Mouse (Mus musculus): ENCODE results near the gene Dusp18. TPM values are rescaled to one million over a fixed set of nuclear protein-coding genes. Genes with fewer than 3 reads are reported as not detected.

The Dusp18 gene
- polyA plus RNA-seq, 2 experiments, result 0.16 to 0.20 TPM

- peak in 2 of 3 experiments; percentile 25 to 26 for DNase-seq (ENCODE audit: low read depth in 3 of 3, low spot score in 3 of 3)
- Histone ChIP-seq H3K27ac (no peak overlapping the region), H3K4me1 (replicated peaks; ENCODE audit: control insufficient read depth in 2 of 2, insufficient read depth in 2 of 2, low read length in 1 of 2) (no peaks in the 10 kb centered on the region), H3K36me3 (replicated peaks; ENCODE audit: control insufficient read depth, insufficient read depth, low read depth) (no peaks in the 10 kb centered on the region), H3K9ac (replicated peaks) (no peak overlapping the region), H3K9me3 (ENCODE audit: control insufficient read depth, low read length) (no peaks in the 10 kb centered on the region), H3K27me3 (ENCODE audit: control insufficient read depth, insufficient read depth, low read length) (no peaks in the 10 kb centered on the region), H3K4me2 (ENCODE audit: low read depth) (no peak overlapping the region), H3K4me3 (ENCODE audit: insufficient read depth in 1 of 2, low read depth in 2 of 2, low read length in 2 of 2) (no peak overlapping the region)
- ATAC-seq (ENCODE audit: insufficient read depth), result no peak
- TF ChIP-seq CTCF (IDR thresholded peaks at IDR 0.05; ENCODE audit: low read depth) (peak; percentile 86), EP300 (IDR thresholded peaks at IDR 0.05; ENCODE audit: low read depth) (no peak)
- WGBS (ENCODE audit: insufficient replicate concordance), result 29% methylated on average over 8 of the region's 8 CpGs
These were observed 26.3 kb downstream of the Dusp18 start for GRCm38 (mm10) chr11:3921281-3921850.

DNA sequence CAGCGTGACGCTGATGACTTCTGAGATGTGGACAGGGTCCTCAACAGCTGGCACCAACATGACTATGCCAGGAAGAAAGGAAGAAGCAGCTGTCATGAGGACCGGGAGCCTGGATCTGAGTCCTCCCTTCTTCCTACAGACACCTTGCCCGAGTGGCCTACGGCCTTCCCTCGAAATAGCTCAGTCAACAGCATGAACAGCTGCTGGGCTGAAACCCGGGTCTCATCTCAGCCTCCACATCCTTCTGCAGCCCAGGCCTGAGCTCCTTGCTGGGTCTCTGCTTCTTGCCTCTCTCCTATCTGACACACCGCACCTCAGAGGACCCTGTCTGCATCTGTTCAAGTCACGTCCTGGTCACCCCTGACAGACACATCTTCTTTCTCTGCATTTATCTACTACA lies 27.1 kb downstream of the Dusp18 start:
- no peak overlapping the region for H3K27ac ChIP-seq
- 77% methylated on average over 9 of the region's 9 CpGs for WGBS (ENCODE audit: insufficient replicate concordance)
- H3K36me3 ChIP-seq (replicated peaks; ENCODE audit: control insufficient read depth, insufficient read depth, low read depth), result no peaks in the 10 kb centered on the region
- no peak overlapping the region for H3K9ac ChIP-seq (replicated peaks)
- H3K4me2 ChIP-seq (ENCODE audit: low read depth), result no peak overlapping the region
- no peaks in the 10 kb centered on the region for H3K4me1 ChIP-seq (replicated peaks; ENCODE audit: control insufficient read depth in 2 of 2, insufficient read depth in 2 of 2, low read length in 1 of 2)
- no peaks in the 10 kb centered on the region for H3K27me3 ChIP-seq (ENCODE audit: control insufficient read depth, insufficient read depth, low read length)
- TF ChIP-seq EP300 (IDR thresholded peaks at IDR 0.05; ENCODE audit: low read depth), result no peak
- ATAC-seq (ENCODE audit: insufficient read depth) (no peak), DNase-seq (ENCODE audit: low read depth in 3 of 3, low spot score in 3 of 3) (no peak)
- H3K9me3 ChIP-seq (ENCODE audit: control insufficient read depth, low read length), result no peaks in the 10 kb centered on the region
- no peak overlapping the region for H3K4me3 ChIP-seq (ENCODE audit: insufficient read depth in 1 of 2, low read depth in 2 of 2, low read length in 2 of 2)

DNA sequence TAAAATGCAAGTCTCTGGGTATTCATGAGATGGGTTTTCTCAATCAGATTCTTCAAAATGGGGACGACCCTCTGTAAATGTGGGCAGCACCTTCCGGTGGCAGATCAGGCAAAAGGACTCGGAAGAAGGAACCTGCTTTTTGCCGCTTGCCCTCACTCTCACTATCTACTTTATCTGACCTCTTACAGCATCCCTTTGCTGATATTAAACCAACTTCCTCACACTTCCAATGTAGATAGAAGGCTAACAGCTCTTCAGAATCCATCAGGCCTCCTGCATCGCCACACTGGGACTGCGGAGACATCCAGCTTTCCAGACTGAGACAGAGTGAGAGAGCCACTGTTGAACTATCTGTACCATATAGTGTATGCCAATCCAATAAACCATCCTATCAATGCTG lies 27.7 kb downstream of the Dusp18 start:
- Histone ChIP-seq H3K36me3 (replicated peaks; ENCODE audit: control insufficient read depth, insufficient read depth, low read depth) (no peaks in the 10 kb centered on the region), H3K4me1 (replicated peaks; ENCODE audit: control insufficient read depth in 2 of 2, insufficient read depth in 2 of 2, low read length in 1 of 2) (no peaks in the 10 kb centered on the region), H3K4me2 (ENCODE audit: low read depth) (no peak overlapping the region), H3K9ac (replicated peaks) (no peak overlapping the region), H3K4me3 (ENCODE audit: insufficient read depth in 1 of 2, low read depth in 2 of 2, low read length in 2 of 2) (no peak overlapping the region), H3K27ac (no peak overlapping the region), H3K9me3 (ENCODE audit: control insufficient read depth, low read length) (no peaks in the 10 kb centered on the region), H3K27me3 (ENCODE audit: control insufficient read depth, insufficient read depth, low read length) (no peaks in the 10 kb centered on the region)
- DNase-seq (ENCODE audit: low read depth in 3 of 3, low spot score in 3 of 3), result no peak
- 77% methylated on average over 6 of the region's 6 CpGs for WGBS (ENCODE audit: insufficient replicate concordance)
- ATAC-seq (ENCODE audit: insufficient read depth), result no peak
- TF ChIP-seq EP300 (IDR thresholded peaks at IDR 0.05; ENCODE audit: low read depth) (no peak), CTCF (IDR thresholded peaks at IDR 0.05; ENCODE audit: low read depth) (no peak)

- 76% methylated on average over 10 of the region's 10 CpGs for WGBS (ENCODE audit: insufficient replicate concordance)
- TF ChIP-seq CTCF (IDR thresholded peaks at IDR 0.05; ENCODE audit: low read depth), result no peak
- no peak for TF ChIP-seq EP300 (IDR thresholded peaks at IDR 0.05; ENCODE audit: low read depth)
These were observed 30.9 kb downstream of the Dusp18 start for GRCm38 (mm10) chr11:3925916-3926315.

GRCm38 (mm10) chr11:3930019-3930418 lies 35.0 kb downstream of the Dusp18 start:
- WGBS (ENCODE audit: insufficient replicate concordance), result 17% methylated on average over 4 of the region's 4 CpGs
- Histone ChIP-seq H3K36me3 (replicated peaks; ENCODE audit: control insufficient read depth, insufficient read depth, low read depth) (no peaks in the 10 kb centered on the region), H3K9ac (replicated peaks) (no peak overlapping the region), H3K27ac (no peak overlapping the region), H3K27me3 (ENCODE audit: control insufficient read depth, insufficient read depth, low read length) (no peaks in the 10 kb centered on the region), H3K4me1 (replicated peaks; ENCODE audit: control insufficient read depth in 2 of 2, insufficient read depth in 2 of 2, low read length in 1 of 2) (no peaks in the 10 kb centered on the region), H3K4me3 (ENCODE audit: insufficient read depth in 1 of 2, low read depth in 2 of 2, low read length in 2 of 2) (no peak overlapping the region), H3K9me3 (ENCODE audit: control insufficient read depth, low read length) (no peaks in the 10 kb centered on the region), H3K4me2 (ENCODE audit: low read depth) (no peak overlapping the region)
- DNase-seq (ENCODE audit: low read depth in 3 of 3, low spot score in 3 of 3) (peak in 1 of 3 experiments; percentile 13), ATAC-seq (ENCODE audit: insufficient read depth) (no peak)
- no peak for TF ChIP-seq EP300 (IDR thresholded peaks at IDR 0.05; ENCODE audit: low read depth)
- TF ChIP-seq CTCF (IDR thresholded peaks at IDR 0.05; ENCODE audit: low read depth), result no peak

More at GRCm38 (mm10) chr11:3925916-3926315, 30.9 kb downstream of the Dusp18 start:
- H3K4me3 ChIP-seq (ENCODE audit: insufficient read depth in 1 of 2, low read depth in 2 of 2, low read length in 2 of 2), result no peak overlapping the region
- ATAC-seq (ENCODE audit: insufficient read depth) (no peak), DNase-seq (ENCODE audit: low read depth in 3 of 3, low spot score in 3 of 3) (no peak)
- no peaks in the 10 kb centered on the region for H3K9me3 ChIP-seq (ENCODE audit: control insufficient read depth, low read length)
- H3K27ac ChIP-seq, result no peak overlapping the region
- no peaks in the 10 kb centered on the region for H3K27me3 ChIP-seq (ENCODE audit: control insufficient read depth, insufficient read depth, low read length)
- no peak overlapping the region for H3K9ac ChIP-seq (replicated peaks)
- H3K4me2 ChIP-seq (ENCODE audit: low read depth), result no peak overlapping the region
- H3K4me1 ChIP-seq (replicated peaks; ENCODE audit: control insufficient read depth in 2 of 2, insufficient read depth in 2 of 2, low read length in 1 of 2), result no peaks in the 10 kb centered on the region
- H3K36me3 ChIP-seq (replicated peaks; ENCODE audit: control insufficient read depth, insufficient read depth, low read depth), result no peaks in the 10 kb centered on the region
